Mouse (Mus musculus) retina, postnatal 1 day (tissue): Measurements from ENCODE around the gene Fat3.

Experiments used
- DNase-seq: peaks from one replicate; pipeline ENCODE4 v3.0.0-alpha.2; 2012

Gene Fat3

DNA sequence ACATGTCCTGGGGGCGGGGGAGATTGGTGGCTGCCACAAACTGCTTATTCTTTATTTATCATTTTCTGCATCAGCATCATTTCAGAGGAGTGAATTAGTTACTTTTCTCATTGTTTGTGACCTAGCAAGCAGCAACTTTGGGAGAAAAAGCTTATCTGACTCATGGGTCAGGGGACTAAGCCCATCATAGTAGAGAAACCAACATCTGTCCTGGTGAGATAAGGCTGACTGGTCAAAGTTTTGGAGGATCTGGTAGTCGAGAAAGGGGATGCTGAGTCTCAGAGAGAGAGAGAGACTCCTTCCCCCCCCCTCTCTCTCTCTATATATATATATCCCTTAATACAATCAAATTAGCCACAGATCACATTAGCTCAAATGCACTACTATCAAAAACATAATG lies 273.7 kb downstream of the Fat3 start:
- no peak for DNase-seq

DNA sequence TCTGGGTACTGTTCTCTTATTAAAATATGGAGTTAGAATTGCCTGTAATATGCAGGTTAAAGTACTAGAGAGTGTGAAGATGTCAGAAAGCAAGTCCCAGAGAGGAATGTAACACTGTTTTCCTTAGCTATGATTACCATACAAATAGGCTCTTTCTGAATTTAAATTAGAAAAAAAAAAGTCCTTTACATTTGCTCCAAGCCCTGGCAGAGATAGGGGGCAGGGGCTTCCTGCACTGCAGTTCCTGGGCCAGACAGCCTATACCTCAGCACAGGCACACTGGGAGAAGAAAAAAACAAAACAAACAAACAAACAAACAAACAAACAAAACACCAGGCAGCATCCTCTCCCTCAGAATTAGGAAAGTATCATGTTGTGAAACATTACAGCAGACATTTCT lies 274.5 kb downstream of the Fat3 start:
- DNase-seq: no peak

DNA sequence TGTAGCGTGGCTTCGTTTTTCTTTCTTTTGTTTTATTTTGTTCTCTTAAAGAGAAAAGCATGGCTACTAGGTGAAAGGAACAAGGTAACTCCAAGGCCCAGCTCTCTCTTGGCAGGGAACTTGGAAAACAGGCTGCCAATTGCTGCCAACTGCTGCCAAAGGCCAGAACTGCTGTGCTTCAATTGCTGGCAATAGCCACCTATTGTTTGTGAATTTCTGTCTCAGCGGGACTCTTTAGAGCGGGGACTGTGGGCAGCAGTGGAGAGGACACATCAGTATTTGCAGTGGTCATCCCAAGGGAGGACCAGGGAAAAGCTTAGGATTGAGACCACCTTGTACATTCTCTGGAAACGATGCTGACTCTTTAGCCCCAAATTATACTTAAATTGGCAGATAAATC lies 279.2 kb downstream of the Fat3 start:
- DNase-seq: peak; percentile 77

DNA sequence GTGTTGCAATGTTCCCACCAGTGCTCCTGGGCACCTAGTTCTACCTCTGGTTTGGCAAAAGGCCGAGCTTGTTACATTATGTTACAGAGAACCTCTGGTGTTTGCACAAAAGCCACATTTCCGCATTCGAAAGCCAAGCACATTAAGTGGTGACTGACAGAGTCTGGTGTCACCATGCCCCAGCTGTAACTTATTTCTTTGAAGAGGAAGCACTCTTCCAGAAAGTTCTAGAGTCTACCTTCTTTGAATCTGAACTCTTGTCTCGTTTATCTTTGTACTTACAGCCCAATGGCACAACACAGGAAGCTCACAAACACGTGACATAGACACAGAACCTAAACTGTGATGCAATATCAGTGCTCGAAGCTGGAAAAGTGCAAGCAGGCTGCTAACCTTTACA lies 284.9 kb downstream of the Fat3 start:
- no peak for DNase-seq

DNA sequence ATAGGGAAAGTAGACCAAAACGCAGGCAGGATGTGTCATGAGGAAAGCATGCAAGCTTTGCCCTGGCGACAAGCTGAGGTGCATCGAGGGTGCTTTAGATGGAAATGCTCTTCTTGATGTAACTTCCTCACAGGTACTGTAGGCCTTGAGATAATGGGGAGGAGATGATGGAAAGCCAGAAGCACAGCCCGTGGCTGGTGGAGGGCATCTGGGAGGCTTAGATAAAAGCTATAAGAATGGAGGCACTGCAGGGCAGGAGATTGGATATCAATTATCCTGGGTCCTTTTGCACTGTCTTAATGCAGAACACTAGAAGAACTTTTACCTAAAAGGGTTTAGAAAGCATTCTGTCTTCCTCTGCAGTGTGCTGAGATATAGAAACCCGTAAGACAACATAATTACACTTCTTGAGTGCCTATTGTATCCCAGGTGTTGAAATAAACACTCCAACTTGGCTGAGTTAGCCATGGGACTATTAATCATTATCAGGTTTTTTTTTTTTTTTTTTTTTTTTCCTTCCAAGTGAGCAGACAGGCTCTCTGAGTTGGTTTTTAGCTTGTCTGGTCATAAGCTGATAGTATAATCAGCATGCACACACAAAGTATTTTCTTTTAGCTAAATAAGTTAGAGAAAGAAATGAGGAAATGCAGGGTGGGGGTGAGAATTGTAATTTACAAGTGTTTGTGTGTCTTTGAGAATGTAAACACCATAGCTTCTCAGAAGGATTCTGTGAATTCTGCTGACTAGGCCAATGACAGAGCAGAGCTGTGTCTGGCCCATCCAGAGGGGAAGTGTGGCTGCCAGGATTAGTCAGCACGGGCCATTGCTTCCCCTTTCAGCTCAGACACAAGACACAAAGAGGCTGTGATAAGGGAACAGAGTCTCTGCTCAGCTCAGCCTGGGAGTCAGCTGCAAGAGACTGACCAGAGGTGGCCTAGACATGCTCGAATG lies 286.1 kb downstream of the Fat3 start:
- peak; percentile 85 for DNase-seq

DNA sequence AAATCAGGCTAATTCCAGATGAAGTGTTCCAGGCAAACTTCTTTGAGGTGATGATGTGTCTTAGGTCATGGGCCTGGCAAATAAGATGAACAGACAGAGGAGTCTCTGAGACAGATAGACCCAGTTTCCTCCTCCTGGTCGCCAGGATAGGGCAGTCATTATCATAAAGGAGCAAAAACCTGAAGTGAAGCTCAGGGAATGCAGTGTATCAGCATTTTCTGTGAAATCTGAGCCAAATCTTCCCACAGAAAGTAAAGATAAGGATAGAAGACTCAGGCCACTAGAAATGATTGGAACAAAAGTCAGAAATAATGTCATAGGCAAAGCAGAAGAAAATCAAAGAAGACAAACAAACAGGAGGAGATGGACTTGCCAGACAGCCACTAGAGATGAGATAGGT lies 287.8 kb downstream of the Fat3 start:
- no peak for DNase-seq

DNA sequence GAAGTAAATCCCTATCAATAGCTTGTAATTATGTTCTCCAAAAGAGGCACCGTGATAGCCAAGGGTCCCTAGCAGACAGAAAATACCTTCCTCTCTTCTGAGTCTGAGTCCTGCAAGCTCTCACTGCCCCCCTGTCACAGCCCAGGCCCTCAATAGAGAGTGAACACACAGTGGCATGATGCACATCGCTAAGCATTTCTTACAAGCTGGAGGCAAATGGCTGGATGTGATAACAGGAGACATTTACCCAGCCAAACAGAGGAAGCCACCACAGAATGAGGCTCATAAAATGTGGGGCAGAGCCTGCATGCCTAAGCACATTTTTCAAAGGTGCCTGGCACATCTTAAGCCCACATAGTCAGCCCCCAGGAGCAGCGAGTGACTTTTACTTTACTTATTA lies 288.5 kb downstream of the Fat3 start:
- peak; percentile 76 for DNase-seq

DNA sequence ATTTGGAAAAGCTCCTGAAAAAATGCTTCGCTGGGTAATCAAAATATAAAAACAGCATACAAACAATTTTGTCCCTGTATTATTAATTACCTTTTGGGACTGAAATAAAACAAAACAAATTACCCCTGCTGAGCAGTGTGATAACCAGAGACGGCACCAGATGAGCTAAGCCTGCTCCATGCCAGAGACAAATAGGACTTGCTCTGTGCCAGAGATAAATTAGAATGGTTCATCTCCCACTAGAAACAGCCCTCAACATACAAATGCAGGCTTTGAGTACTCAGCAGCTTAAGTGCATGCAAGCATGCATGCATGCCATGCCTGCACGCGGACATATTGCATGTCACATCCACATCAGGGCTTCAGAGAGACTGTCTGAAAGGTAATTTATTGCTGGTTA lies 288.9 kb downstream of the Fat3 start:
- DNase-seq: no peak

DNA sequence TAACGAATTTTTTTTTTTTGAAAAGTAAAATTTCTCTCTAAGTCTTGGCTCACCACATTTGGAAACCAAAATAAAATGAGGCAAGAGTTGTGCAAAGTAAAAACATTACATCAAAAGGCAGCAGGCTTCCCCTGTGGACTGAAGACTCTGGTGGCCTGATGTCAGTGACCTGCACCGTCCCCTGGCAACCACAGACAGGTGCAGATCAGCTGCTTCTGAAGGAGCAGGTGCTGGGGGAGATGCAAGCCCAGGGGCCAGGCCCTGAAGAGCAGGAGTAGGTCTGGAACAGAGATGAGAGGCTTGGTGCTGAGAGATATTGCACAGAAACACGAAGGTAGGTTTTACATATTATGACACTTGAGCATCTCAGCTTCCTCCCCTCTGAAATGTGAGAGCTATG lies 289.6 kb downstream of the Fat3 start:
- DNase-seq: no peak

DNA sequence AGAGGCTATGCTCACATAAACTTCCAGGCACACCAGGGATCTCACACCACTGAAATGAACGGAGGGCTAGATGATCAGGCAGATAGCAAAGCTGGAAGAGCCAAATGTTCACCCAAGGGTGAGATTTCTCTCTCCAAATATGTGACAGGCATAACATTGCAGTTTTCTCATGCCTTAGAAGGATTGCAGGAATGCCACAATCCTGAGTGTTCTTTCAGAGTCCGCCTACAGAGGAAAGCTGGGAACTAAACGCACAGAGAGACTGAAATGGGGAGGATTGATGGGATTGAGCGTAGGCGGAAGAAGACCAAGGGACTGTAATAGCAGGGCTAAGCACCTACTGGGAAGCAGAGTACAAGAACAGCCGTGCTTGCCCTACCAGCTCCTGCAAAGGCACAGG lies 298.8 kb downstream of the Fat3 start:
- no peak for DNase-seq

DNA sequence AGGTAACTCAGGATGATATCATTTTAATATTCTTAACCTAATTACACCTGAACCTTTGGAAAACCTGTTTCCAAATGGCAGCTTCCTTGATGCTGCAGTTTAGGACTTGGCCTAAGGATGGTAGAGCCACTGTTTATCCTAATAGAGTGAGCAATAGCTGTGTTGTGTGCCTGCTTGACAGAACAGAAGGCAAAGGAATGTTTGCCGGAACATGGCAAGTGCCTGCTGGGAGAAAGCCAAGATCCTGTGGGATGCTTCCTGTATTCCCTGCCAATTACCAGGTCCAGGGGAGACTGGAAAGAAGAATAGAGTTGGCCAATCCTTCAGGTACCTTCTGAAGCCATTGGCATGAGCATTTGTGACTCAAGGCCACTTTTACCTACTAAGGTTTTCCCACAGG lies 300.1 kb downstream of the Fat3 start:
- no peak for DNase-seq

DNA sequence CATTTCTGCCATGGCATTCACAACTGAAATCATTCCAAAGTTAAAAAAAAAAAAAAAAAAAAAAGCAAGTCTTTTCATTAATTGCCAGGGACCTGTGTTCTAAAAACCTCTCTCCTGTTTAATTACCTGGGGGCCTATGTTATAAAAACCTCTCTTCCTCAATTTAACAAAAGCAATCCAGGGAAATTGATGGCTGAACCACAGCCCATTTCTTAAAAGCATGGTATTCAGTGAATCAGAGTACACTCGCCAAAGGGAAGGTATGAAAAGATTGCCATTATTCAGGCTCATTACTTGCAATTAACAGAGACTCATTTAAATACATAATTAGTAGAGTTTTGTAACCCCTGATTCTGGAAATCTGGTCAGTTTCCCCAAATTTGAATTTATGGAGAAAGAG lies 314.6 kb downstream of the Fat3 start:
- DNase-seq: no peak

DNA sequence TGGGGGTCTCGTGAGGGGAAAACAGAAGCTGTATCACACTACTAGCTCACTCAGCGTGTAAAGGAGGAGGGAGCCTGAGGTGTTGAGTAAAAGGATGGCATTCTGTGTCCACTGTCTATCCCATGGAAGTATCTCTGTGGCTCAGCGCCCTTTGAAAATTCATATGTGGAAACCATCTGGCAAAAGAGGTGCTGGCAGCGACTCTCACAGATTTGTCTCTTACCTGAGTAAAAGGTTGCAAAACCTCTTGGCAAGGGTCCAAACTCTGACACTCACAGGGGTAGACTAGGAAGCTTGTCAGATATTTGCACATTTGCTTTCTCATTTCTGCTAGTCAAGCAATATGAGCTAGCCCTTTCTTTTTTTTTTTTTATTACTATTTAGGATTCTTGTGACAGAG lies 331.8 kb downstream of the Fat3 start:
- DNase-seq: no peak

DNA sequence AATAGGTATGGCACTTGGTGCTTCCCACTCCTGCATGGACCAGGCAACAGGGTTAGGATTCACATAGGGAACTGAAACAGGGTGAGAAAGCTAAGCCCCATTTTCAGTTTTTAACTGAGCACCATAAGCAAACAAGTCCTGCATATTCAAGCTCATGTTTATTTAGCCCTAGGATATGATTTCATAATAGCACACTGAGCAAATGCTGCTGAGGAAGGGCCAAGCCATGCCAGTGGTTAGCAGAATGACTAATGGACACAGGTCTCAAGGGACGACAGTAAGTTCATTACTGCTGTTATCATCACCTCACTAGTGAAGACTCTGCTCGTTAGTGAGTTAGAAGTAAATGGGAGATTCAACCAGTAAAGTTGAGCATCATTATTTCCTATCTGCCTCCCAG lies 333.0 kb downstream of the Fat3 start:
- DNase-seq: no peak

DNA sequence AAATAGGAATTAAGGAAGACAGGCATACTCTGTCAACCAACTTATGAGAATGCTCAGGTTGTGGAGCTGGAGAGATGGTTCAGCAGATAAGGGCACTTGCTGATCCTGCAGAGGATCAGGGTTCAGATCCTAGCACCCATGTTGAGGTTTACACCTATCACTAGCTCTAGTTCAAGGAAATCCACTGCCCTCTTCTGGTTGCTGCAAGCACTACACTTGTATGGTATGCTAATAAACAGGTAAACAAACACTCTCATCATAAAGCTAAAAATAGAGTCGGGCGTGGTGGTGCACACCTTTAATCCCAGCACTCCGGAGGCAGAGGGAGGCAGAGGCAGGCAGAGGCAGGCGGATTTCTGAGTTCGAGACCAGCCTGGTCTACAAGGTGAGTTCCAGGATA lies 341.7 kb downstream of the Fat3 start:
- DNase-seq: no peak

DNA sequence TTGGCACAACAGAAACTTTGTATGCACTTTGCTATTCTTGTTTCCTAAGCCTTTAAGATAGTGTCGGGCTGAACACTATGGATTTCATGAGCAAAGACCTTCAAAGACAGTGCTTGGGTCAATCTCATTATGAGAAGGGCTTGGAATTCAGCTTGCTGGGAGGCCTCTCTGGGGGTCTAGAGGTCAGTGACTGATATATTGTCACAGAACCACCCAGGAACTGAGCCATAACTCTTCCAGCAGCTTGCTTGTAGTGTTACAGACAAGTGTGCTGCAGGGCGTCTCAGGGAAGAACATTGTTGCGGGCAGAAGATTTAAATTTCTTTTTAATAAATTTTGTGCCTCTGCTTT lies 347.5 kb downstream of the Fat3 start:
- DNase-seq: peak; percentile 53

DNA sequence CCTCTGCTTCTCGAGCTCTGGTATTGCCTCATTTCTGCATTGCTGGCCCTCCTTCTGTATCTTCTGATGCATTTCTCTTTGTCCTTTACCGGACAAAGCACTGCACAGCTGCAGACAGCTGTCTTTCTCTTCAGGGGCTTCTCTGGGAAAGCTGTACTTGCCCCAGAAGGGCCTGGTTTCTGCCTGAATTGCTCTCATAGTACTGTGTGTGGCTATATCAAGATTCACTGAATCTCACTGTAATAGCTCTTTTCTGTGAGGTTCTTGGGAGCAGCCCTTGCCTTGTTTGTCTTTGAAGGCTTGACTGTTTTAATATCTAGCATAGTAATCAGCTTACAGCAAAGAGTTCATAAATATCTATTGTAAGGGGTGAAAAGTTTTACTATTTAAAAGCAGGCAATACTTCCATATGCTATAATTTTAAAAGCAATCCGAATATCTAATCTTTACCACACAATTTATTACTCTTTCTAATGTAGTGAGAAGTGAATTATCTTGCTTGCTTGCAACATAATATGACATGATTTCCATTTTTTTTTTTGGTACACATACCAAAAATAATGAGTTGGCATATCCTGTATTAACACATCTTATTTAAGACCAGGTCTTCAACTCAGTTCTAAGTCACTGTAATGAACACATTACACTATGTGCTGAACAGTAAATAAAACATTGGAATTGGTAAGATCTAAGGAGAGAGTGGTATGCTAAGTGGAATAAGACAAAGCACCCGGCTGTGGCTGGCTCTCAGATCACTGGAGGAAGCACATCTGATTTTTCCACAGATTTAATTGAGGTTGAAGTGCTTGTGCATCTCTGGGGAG lies 348.1 kb downstream of the Fat3 start:
- no peak for DNase-seq

DNA sequence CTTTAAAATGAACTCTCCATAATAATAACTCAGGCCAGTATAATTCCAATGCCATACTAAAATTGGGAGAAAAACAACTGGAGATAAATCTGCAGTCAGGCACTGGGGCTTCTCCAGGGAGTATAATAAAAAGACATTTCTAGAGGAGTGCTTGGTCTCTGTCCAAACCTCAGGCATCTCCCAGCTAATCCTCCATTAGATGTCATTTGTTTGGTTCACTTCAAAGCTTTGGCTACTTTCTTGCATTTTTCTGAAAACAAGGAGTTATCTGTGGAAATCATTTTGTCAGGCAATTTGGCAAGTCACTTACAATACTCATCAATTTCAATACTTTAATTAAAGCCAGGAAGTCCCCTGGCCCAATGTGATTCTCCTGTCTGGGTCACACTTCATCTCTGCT lies 351.0 kb downstream of the Fat3 start:
- no peak for DNase-seq

DNA sequence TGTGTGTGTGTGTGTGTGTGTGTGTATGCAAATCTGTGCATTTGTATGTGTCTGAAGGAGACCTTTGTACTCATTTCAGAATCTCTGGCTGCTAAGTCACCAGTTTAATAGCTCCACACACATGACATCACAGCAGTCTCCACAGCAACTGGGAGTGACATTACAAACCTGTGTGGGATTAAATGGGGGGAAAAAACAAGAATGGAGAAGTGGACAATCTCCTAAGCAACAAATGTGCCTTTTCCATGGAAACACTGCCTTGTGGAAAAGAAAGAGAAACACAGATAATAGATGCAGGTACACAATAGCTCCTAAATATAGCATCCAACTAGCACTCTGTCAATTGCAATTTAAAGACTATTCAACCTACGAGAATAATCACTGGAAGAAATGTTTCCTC lies 353.4 kb downstream of the Fat3 start:
- DNase-seq: peak; percentile 29

DNA sequence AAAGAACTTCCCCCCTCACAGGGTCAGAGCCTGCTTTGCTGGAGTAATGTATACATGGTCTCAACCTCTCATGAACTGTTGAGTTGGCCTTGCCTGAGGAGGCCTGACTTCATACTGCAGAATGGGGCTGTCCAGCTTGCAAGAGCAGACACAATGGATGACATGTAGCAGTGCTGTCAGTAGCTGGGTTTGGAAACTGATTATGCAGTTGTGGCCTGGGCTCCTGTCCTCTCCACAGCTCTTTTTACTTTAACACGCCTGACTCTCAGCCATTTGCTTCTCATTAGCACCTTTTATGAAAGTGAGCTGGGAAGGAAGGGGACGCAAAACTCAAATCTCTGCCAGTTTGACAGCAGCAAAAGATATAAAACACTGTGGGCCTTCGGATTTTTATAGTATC lies 356.4 kb downstream of the Fat3 start:
- no peak for DNase-seq

DNA sequence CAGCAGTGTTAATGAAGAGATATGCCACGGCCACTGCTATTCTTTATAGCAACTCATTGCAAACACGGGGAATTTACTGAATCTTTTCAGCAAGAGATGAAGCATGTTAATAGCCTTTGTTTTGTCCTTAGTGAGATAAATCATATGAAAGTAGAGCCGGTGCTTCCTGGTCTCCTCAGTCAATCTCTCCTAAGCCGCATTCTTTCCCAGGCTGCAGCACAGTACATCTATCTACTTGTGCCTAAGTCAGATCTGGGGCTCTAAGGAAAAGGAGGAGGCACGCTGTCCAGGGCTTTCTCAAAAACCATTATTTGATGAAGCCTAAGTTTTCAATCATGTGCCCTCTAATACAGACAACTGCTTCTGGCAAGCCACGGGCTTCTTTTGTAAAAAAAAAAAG lies 361.8 kb downstream of the Fat3 start:
- no peak for DNase-seq

DNA sequence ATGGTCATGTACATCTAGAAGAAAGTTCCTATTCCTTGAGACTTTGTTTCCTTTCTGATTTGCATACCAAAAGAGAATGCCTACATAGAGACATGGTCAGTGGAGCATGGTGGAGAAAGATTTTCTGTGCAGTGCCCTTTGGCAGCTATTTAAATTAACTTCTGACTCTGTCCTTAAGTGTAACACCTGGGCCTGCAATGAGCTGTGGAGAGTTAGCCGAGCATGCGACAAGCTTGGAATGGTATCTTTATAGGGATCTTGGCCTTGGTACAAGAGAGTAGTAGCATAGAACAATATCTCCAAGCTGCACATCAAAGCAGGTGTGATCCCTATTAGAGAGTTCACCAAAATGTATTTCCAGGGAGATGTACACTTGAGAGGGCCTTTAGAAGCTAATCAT lies 368.0 kb downstream of the Fat3 start:
- DNase-seq: no peak

DNA sequence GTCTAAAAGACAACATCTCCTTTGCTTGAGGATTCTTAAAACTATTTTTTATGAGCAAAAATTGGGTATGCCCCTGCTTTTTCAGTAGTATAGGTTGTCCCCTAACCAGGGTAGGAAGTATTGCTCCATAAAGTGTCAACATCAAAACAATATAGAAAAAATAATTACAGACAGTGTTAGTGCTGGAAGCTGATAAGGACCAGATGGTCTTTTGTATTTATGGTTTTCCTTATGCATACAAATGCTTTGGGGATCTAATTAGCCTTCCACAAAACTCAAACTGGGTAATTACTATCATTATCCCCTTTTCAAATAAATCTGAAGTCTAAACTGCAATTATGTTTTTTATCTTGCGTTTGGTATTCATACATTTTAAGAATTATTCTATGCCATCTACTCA lies 368.5 kb downstream of the Fat3 start:
- no peak for DNase-seq

DNA sequence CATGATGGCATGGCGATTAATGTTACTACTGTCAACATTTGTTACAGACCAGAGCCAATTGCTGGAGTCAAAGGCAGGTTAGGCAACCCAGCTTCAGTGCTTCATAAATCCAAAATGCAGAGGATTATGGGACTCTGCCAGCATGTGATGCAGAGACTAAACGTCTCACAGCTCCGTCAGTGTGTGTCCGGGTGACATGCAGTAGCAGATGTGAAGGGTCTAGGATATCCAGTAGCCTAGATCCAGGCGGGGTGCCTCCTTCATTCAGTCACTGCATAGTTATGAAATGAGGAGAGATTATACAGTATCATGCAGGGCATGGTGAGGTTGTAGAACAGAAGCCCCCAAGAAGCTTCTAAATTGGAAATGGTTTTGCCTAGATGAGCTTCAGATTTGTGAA lies 379.3 kb downstream of the Fat3 start:
- no peak for DNase-seq
